Comparison of ENCODE assay signal across 16 mouse cellular contexts in the genomic region with DNA sequence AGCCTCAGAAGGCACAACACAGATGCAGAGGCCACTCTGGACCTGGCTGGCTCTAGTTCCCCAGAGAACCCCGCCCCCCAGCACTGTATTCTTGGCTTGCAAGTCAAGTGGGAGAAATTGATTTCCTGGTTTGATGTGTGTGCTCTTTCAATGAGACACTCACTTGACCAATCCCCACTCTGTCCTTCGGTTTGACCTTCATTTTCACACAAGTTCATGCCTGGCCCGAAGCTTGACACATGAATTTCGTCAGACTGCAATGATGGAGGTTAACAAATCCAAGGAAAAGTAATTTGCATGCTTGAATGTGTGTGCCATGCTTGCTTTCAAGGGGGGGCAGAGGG.
DNase-seq lines count a peak whose midpoint lies in the region; ATAC-seq and TF ChIP-seq lines count a peak whose summit lies in the region.
"Had no signal": no experiment of that assay in that cellular context is flagged by ENCODE, and none has a peak within 500 bp of the region (broad histone marks: within the 10 kb centered on the region; RNA-seq: fewer than 3 reads in every experiment).

No protein-coding gene starts in this region.

- WGBS in forebrain, embryonic 10.5 days: 72% methylated on average over 4 of the region's 4 CpGs
- 65% methylated on average over 4 of the region's 4 CpGs for WGBS in forebrain, postnatal 0 days
- 49% methylated on average over 4 of the region's 4 CpGs for WGBS in lung, embryonic 16.5 days
- 59% methylated on average over 4 of the region's 4 CpGs for WGBS in embryonic facial prominence, embryonic 10.5 days
- WGBS in liver, embryonic 11.5 days: 73% methylated on average over 4 of the region's 4 CpGs

- TF ChIP-seq CTCF in forebrain, postnatal 0 days (IDR thresholded peaks at IDR 0.05; ENCODE audit: low read depth): no peak

- H3K27me3 ChIP-seq in forebrain, embryonic 10.5 days (ENCODE audit: poor library complexity, severe bottlenecking): peaks cover 18% of the 10 kb centered on the region; the same call in 1 of the 2 replicates
- no peaks in the 10 kb centered on the region; the same call in 1 of the 2 replicates for H3K27me3 ChIP-seq in forebrain, postnatal 0 days (ENCODE audit: insufficient read depth, low read length)
- no peaks in the 10 kb centered on the region; the same call in 1 of the 2 replicates for H3K27me3 ChIP-seq in lung, embryonic 16.5 days (ENCODE audit: control insufficient read depth, insufficient read depth, low read depth, low read length)
- H3K27me3 ChIP-seq in embryonic facial prominence, embryonic 10.5 days (replicated peaks; ENCODE audit: low read depth, poor library complexity, severe bottlenecking): peaks cover 21% of the 10 kb centered on the region
- no peaks in the 10 kb centered on the region; the same call in 1 of the 2 replicates for H3K27me3 ChIP-seq in liver, embryonic 11.5 days (replicated peaks; ENCODE audit: control insufficient read depth, insufficient read depth, low read length)
- H3K27me3 ChIP-seq: megakaryocyte, embryonic 14.5 days had no signal

- ATAC-seq in forebrain, postnatal 0 days: no peak
- ATAC-seq in lung, embryonic 16.5 days (ENCODE audit: low read depth): peak; percentile 19; the same call in 1 of the 2 replicates
- no peak for ATAC-seq in liver, embryonic 11.5 days (replicated peaks; ENCODE audit: low FRiP score)
- ATAC-seq: forebrain, embryonic 14.5 days had no signal

- H3K4me3 ChIP-seq in forebrain, embryonic 10.5 days: no peak overlapping the region
- no peak overlapping the region for H3K4me3 ChIP-seq in forebrain, postnatal 0 days (ENCODE audit: low read depth, low read length)
- H3K4me3 ChIP-seq in lung, embryonic 16.5 days (ENCODE audit: low read length): no peak overlapping the region
- no peak overlapping the region for H3K4me3 ChIP-seq in embryonic facial prominence, embryonic 10.5 days
- no peak overlapping the region for H3K4me3 ChIP-seq in liver, embryonic 11.5 days (ENCODE audit: low read depth, low read length)
- H3K4me3 ChIP-seq: heart, embryonic 10.5 days; megakaryocyte, embryonic 14.5 days; myocyte had no signal

- no peak overlapping the region for H3K9ac ChIP-seq in forebrain, postnatal 0 days
- no peak overlapping the region for H3K9ac ChIP-seq in lung, embryonic 16.5 days (ENCODE audit: low read length)
- no peak overlapping the region for H3K9ac ChIP-seq in liver, embryonic 11.5 days (ENCODE audit: low read depth, low read length)
- H3K9ac ChIP-seq: lung, embryonic 14.5 days had no signal

- H3K4me2 ChIP-seq in forebrain, postnatal 0 days (ENCODE audit: low read depth): no peak overlapping the region
- H3K4me2 ChIP-seq in lung, embryonic 16.5 days (ENCODE audit: low read depth, low read length): no peak overlapping the region
- H3K4me2 ChIP-seq in liver, embryonic 11.5 days: no peak overlapping the region
- H3K4me2 ChIP-seq: lung, embryonic 14.5 days had no signal

- H3K4me1 ChIP-seq in forebrain, embryonic 10.5 days: peaks cover 39% of the 10 kb centered on the region
- peaks cover 11% of the 10 kb centered on the region; the same call in 1 of the 2 replicates for H3K4me1 ChIP-seq in forebrain, postnatal 0 days (ENCODE audit: insufficient read depth)
- peaks cover 31% of the 10 kb centered on the region for H3K4me1 ChIP-seq in lung, embryonic 16.5 days (replicated peaks; ENCODE audit: control insufficient read depth, insufficient read depth, low read length)
- peaks cover 61% of the 10 kb centered on the region for H3K4me1 ChIP-seq in embryonic facial prominence, embryonic 10.5 days
- no peaks in the 10 kb centered on the region for H3K4me1 ChIP-seq in liver, embryonic 11.5 days (replicated peaks; ENCODE audit: control insufficient read depth, insufficient read depth, low read length)
- H3K4me1 ChIP-seq: megakaryocyte, embryonic 14.5 days had no signal

- H3K9me3 ChIP-seq in forebrain, embryonic 10.5 days: no peaks in the 10 kb centered on the region
- no peaks in the 10 kb centered on the region for H3K9me3 ChIP-seq in forebrain, postnatal 0 days (ENCODE audit: low read length)
- H3K9me3 ChIP-seq in lung, embryonic 16.5 days (ENCODE audit: control insufficient read depth, low read length): no peaks in the 10 kb centered on the region
- H3K9me3 ChIP-seq in embryonic facial prominence, embryonic 10.5 days: no peaks in the 10 kb centered on the region
- H3K9me3 ChIP-seq in liver, embryonic 11.5 days (ENCODE audit: control insufficient read depth, low read length): no peaks in the 10 kb centered on the region
- H3K9me3 ChIP-seq: heart, embryonic 10.5 days; megakaryocyte, embryonic 14.5 days had no signal

- no peaks in the 10 kb centered on the region for H3K36me3 ChIP-seq in forebrain, embryonic 10.5 days (replicated peaks)
- no peaks in the 10 kb centered on the region for H3K36me3 ChIP-seq in forebrain, postnatal 0 days (ENCODE audit: insufficient read depth)
- no peaks in the 10 kb centered on the region for H3K36me3 ChIP-seq in lung, embryonic 16.5 days (ENCODE audit: control insufficient read depth, insufficient read depth, low read length)
- H3K36me3 ChIP-seq in embryonic facial prominence, embryonic 10.5 days (replicated peaks): no peaks in the 10 kb centered on the region
- no peaks in the 10 kb centered on the region for H3K36me3 ChIP-seq in liver, embryonic 11.5 days (ENCODE audit: control insufficient read depth, insufficient read depth, low read length)
- H3K36me3 ChIP-seq: heart, embryonic 10.5 days had no signal

- DNase-seq in forebrain, embryonic 10.5 days (ENCODE audit: extremely low spot score, low spot score): no peak
- no peak for DNase-seq in forebrain, postnatal 0 days
- DNase-seq in lung, postnatal 25 days (ENCODE audit: low spot score): no peak
- peak; percentile 33 for DNase-seq in embryonic facial prominence, embryonic 10.5 days (ENCODE audit: low spot score)
- peak; percentile 26 for DNase-seq in kidney, postnatal 14 days
- DNase-seq in frontal cortex, postnatal 14 days (ENCODE audit: low spot score in 2 of 2): no peak
- DNase-seq in liver, embryonic 11.5 days (ENCODE audit: low spot score): no peak
- DNase-seq: cerebellum, adult 11-12 months; layer of hippocampus, adult 9-11 months; right cerebral cortex, postnatal 14 days had no signal

- peak overlapping the region; percentile 60 for H3K27ac ChIP-seq in forebrain, embryonic 10.5 days
- no peak overlapping the region for H3K27ac ChIP-seq in forebrain, postnatal 0 days (ENCODE audit: low read depth, low read length)
- no peak overlapping the region for H3K27ac ChIP-seq in lung, embryonic 16.5 days (ENCODE audit: low read length)
- H3K27ac ChIP-seq in embryonic facial prominence, embryonic 10.5 days (replicated peaks): peak overlapping the region; percentile 78
- no peak overlapping the region for H3K27ac ChIP-seq in liver, embryonic 11.5 days (ENCODE audit: low read depth, low read length)
- H3K27ac ChIP-seq: heart, embryonic 10.5 days had no signal

Comparison
In these comparisons a context has a peak if more than half of its experiments do, and no peak if none do; other contexts are left out.
1. H3K27ac ChIP-seq: peak in forebrain, embryonic 10.5 days (single experiment) and embryonic facial prominence, embryonic 10.5 days (single experiment); none in forebrain, postnatal 0 days (single experiment), lung, embryonic 16.5 days (single experiment) and liver, embryonic 11.5 days (single experiment).
2. DNase-seq: peak in embryonic facial prominence, embryonic 10.5 days (single experiment) and kidney, postnatal 14 days (single experiment); none in forebrain, embryonic 10.5 days (single experiment), forebrain, postnatal 0 days (single experiment), lung, postnatal 25 days (single experiment), frontal cortex, postnatal 14 days (0 of 2) and liver, embryonic 11.5 days (single experiment).